Mouse (Mus musculus): ENCODE results near the gene Slc12a8. TPM values are rescaled to one million over a fixed set of nuclear protein-coding genes. Genes with fewer than 3 reads are reported as not detected.
A peak's percentile ranks its signal among the peaks of the same experiment; 100 is the strongest.

The Slc12a8 gene
- total and polyA plus RNA-seq, 3 experiments = 12.2 to 17.4 (median 16.5) TPM

- Histone ChIP-seq H3K79me2 (replicated peaks; ENCODE audit: control insufficient read depth, extremely low read depth, insufficient read depth, poor library complexity, severe bottlenecking) (peaks cover 90% of the 10 kb centered on the region), H3K27ac (ENCODE audit: insufficient read depth, low read depth) (peak overlapping the region; percentile 15; the same call in 1 of the 2 replicates), H3K4me2 (ENCODE audit: insufficient read depth, low read depth, poor library complexity, severe bottlenecking) (no peak overlapping the region), H3K27me3 (replicated peaks) (no peaks in the 10 kb centered on the region), H3K4me3 (replicated peaks in 1 of 3; ENCODE audit: low read depth in 2 of 3, low read length in 2 of 3, poor library complexity in 1 of 3) (peak overlapping the region in 1 of 3 experiments; percentile 9), H3K9me3 (replicated peaks; ENCODE audit: low read length) (no peaks in the 10 kb centered on the region), H3K4me1 (ENCODE audit: control insufficient read depth in 1 of 2, insufficient read depth in 2 of 2) (peaks cover 50 to 95% of the 10 kb centered on the region in 2 experiments), H3K36me3 (replicated peaks in 1 of 2; ENCODE audit: control insufficient read depth in 1 of 2, insufficient read depth in 1 of 2, low read length in 1 of 2) (peaks cover 16 to 71% of the 10 kb centered on the region in 2 experiments), H3K9ac (ENCODE audit: insufficient read depth, low read depth) (no peak overlapping the region)
- in situ Hi-C loops (cut with MboI; ENCODE audit: low pct_ligation_motif_present, low pct_unique_long_range_greater_than_20kb, low sequenced_read_pairs) (no loop called here), dilution Hi-C loops (cut with MboI; ENCODE audit: extremely low pct_ligation_motif_present, extremely low pct_unique_long_range_greater_than_20kb, low sequenced_read_pairs) (no loop called here)
- TF ChIP-seq POLR2A (IDR thresholded peaks at IDR 0.05; ENCODE audit: low read depth, low read length) = 0 out of 2 replicates have a peak, but pooled peaks have one; percentile 35
- TF ChIP-seq PAX5 (IDR thresholded peaks at IDR 0.05; ENCODE audit: low read length) = no peak
- no peak for TF ChIP-seq SIN3A (IDR thresholded peaks at IDR 0.05; ENCODE audit: low read length)
- no peak for DNase-seq (ENCODE audit: extremely low read depth)
Observed at GRCm38 (mm10) chr16:33700584-33700983, 183.5 kb downstream of the Slc12a8 start.

DNA sequence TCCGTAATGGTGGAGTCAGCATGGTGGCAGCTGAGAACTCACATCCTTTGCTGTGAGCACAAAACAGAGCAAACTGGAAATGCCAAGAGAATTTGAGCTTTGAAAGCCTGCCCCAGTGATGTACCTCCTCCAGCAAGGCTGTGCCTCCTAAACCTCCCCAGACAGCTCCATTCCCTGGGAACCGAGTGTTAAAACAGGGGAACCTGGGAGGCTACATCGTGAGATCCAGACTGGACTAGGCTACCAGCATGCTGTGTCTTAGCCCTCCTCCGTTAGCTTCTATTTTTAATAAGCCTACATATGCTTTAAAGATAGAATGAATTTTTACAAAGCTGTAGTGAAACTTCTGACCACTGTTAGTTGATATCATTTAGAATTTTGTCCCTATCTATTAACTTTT is 184.7 kb downstream of the Slc12a8 start:
- dilution Hi-C loops (cut with MboI; ENCODE audit: extremely low pct_ligation_motif_present, extremely low pct_unique_long_range_greater_than_20kb, low sequenced_read_pairs) = no loop called here
- Histone ChIP-seq H3K36me3 (replicated peaks in 1 of 2; ENCODE audit: control insufficient read depth in 1 of 2, insufficient read depth in 1 of 2, low read length in 1 of 2) (peaks cover 18 to 69% of the 10 kb centered on the region in 2 experiments), H3K27me3 (replicated peaks) (no peaks in the 10 kb centered on the region), H3K4me2 (ENCODE audit: insufficient read depth, low read depth, poor library complexity, severe bottlenecking) (no peak overlapping the region), H3K4me1 (ENCODE audit: control insufficient read depth in 1 of 2, insufficient read depth in 2 of 2) (peaks cover 41 to 93% of the 10 kb centered on the region in 2 experiments), H3K4me3 (replicated peaks in 1 of 3; ENCODE audit: low read depth in 2 of 3, low read length in 2 of 3, poor library complexity in 1 of 3) (no peak overlapping the region), H3K79me2 (replicated peaks; ENCODE audit: control insufficient read depth, extremely low read depth, insufficient read depth, poor library complexity, severe bottlenecking) (peaks cover 89% of the 10 kb centered on the region), H3K9me3 (replicated peaks; ENCODE audit: low read length) (peaks cover 2% of the 10 kb centered on the region), H3K27ac (ENCODE audit: insufficient read depth, low read depth) (no peak overlapping the region), H3K9ac (ENCODE audit: insufficient read depth, low read depth) (no peak overlapping the region)
- no peak for DNase-seq (ENCODE audit: extremely low read depth)
- no peak for TF ChIP-seq MAFK (IDR thresholded peaks at IDR 0.05; ENCODE audit: insufficient replicate concordance, low read length)
- no peak for TF ChIP-seq ZMIZ1 (IDR thresholded peaks at IDR 0.05; ENCODE audit: low read depth, low read length)
- TF ChIP-seq UBTF (IDR thresholded peaks at IDR 0.05; ENCODE audit: low read depth, low read length) = no peak
- no peak for TF ChIP-seq JUN (IDR thresholded peaks at IDR 0.05; ENCODE audit: insufficient read depth, low read depth, low read length)
- in situ Hi-C loops (cut with MboI; ENCODE audit: low pct_ligation_motif_present, low pct_unique_long_range_greater_than_20kb, low sequenced_read_pairs) = no loop called here

DNA sequence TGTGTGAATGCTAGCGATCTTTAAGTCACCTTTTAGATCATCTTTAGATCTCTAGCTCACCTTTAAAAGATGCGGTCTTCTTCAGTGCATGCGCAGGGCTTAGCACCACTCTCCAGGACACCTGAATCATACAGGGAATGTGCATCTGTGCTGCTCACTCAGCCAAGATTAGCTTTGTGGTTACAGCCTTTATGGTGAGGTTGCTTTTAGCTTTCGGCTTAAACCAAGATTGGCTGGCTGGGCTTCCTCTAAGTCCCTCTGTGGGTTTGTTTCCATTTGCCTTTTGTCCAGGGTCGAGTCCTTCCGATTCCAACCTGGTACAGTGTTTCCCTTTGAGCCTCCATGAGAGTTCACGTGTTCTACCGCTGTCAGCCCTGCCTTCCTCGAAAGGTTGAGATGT is 187.2 kb downstream of the Slc12a8 start:
- peaks cover 95% of the 10 kb centered on the region for H3K79me2 ChIP-seq (replicated peaks; ENCODE audit: control insufficient read depth, extremely low read depth, insufficient read depth, poor library complexity, severe bottlenecking)
- H3K4me2 ChIP-seq (ENCODE audit: insufficient read depth, low read depth, poor library complexity, severe bottlenecking) = peak overlapping the region; percentile 77
- dilution Hi-C loops (cut with MboI; ENCODE audit: extremely low pct_ligation_motif_present, extremely low pct_unique_long_range_greater_than_20kb, low sequenced_read_pairs) (no loop called here), in situ Hi-C loops (cut with MboI; ENCODE audit: low pct_ligation_motif_present, low pct_unique_long_range_greater_than_20kb, low sequenced_read_pairs) (no loop called here)
- peaks cover 43 to 90% of the 10 kb centered on the region in 2 experiments for H3K4me1 ChIP-seq (ENCODE audit: control insufficient read depth in 1 of 2, insufficient read depth in 2 of 2)
- peaks cover 2% of the 10 kb centered on the region for H3K9me3 ChIP-seq (replicated peaks; ENCODE audit: low read length)
- peaks cover 26 to 66% of the 10 kb centered on the region in 2 experiments for H3K36me3 ChIP-seq (replicated peaks in 1 of 2; ENCODE audit: control insufficient read depth in 1 of 2, insufficient read depth in 1 of 2, low read length in 1 of 2)
- no peak overlapping the region for H3K4me3 ChIP-seq (replicated peaks in 1 of 3; ENCODE audit: low read depth in 2 of 3, low read length in 2 of 3, poor library complexity in 1 of 3)
- no peaks in the 10 kb centered on the region for H3K27me3 ChIP-seq (replicated peaks)
- peak; percentile 78 for DNase-seq (ENCODE audit: extremely low read depth)
- peak overlapping the region; percentile 72 for H3K27ac ChIP-seq (ENCODE audit: insufficient read depth, low read depth)
- peak overlapping the region; percentile 24 for H3K9ac ChIP-seq (ENCODE audit: insufficient read depth, low read depth)
- no peak; the same call in 1 of the 2 replicates for TF ChIP-seq ZMIZ1 (IDR thresholded peaks at IDR 0.05; ENCODE audit: low read depth, low read length)
- TF ChIP-seq GABPA (IDR thresholded peaks at IDR 0.05; ENCODE audit: insufficient replicate concordance, low read depth, low read length) = no peak
- peak; percentile 80 for TF ChIP-seq MAX (IDR thresholded peaks at IDR 0.05; ENCODE audit: low read length)
- TF ChIP-seq CTCF (conservative IDR thresholded peaks at IDR 0.05 in 1 of 2, IDR thresholded peaks at IDR 0.05 in 1 of 2; ENCODE audit: low read depth in 2 of 2, low read length in 2 of 2) = no peak
- no peak for TF ChIP-seq POLR2AphosphoS2 (IDR thresholded peaks at IDR 0.05; ENCODE audit: low read depth, low read length)
- no peak for TF ChIP-seq ZNF384 (IDR thresholded peaks at IDR 0.05; ENCODE audit: low read depth, low read length)
- no peak for TF ChIP-seq ZC3H11A (IDR thresholded peaks at IDR 0.05; ENCODE audit: low read depth, low read length)
- peak; percentile 83; the same call in 1 of the 2 replicates for TF ChIP-seq SIN3A (IDR thresholded peaks at IDR 0.05; ENCODE audit: low read length)
- no peak for TF ChIP-seq PAX5 (IDR thresholded peaks at IDR 0.05; ENCODE audit: low read length)
- TF ChIP-seq ELF1 (IDR thresholded peaks at IDR 0.05; ENCODE audit: low read depth, low read length) = no peak
- no peak; the same call in none of the 2 replicates for TF ChIP-seq RAD21 (IDR thresholded peaks at IDR 0.05; ENCODE audit: low read depth, low read length)
- TF ChIP-seq MAFK (IDR thresholded peaks at IDR 0.05; ENCODE audit: insufficient replicate concordance, low read length) = peak; percentile 70
- peak; percentile 66; the same call in 1 of the 2 replicates for TF ChIP-seq MXI1 (IDR thresholded peaks at IDR 0.05; ENCODE audit: low read depth, low read length)
- peak; percentile 74 for TF ChIP-seq BHLHE40 (IDR thresholded peaks at IDR 0.05; ENCODE audit: low read depth, low read length)
- TF ChIP-seq CHD1 (IDR thresholded peaks at IDR 0.05; ENCODE audit: low read depth, low read length) = peak; percentile 72; the same call in 1 of the 2 replicates
- 0 out of 2 replicates have a peak, but pooled peaks have one; percentile 71 for TF ChIP-seq RCOR1 (conservative IDR thresholded peaks at IDR 0.05; ENCODE audit: low read depth, low read length)
- peak; percentile 70; the same call in 1 of the 2 replicates for TF ChIP-seq MYC (IDR thresholded peaks at IDR 0.05; ENCODE audit: low read depth, low read length)
- TF ChIP-seq TCF12 (IDR thresholded peaks at IDR 0.05; ENCODE audit: low read depth, low read length) = peak; percentile 82
- TF ChIP-seq HCFC1 (IDR thresholded peaks at IDR 0.05; ENCODE audit: low read depth, low read length) = no peak
- peak; percentile 82 for TF ChIP-seq JUND (conservative IDR thresholded peaks at IDR 0.05; ENCODE audit: low read depth, low read length)
- peak; percentile 26; the same call in 1 of the 2 replicates for TF ChIP-seq CHD2 (IDR thresholded peaks at IDR 0.05; ENCODE audit: low read length)
- TF ChIP-seq MAZ (IDR thresholded peaks at IDR 0.05; ENCODE audit: low read depth, low read length) = peak; percentile 68; the same call in 1 of the 2 replicates
- peak; percentile 16; the same call in 1 of the 2 replicates for TF ChIP-seq POLR2A (IDR thresholded peaks at IDR 0.05; ENCODE audit: low read depth, low read length)
